Mouse (Mus musculus) olfactory bulb, adult 2 months (tissue): Measurements from ENCODE around the gene Galnt13.

ENCODE experiments used
- CTCF ChIP-seq: fragments of 200-500 bp; IDR thresholded peaks from 2 replicates; pipeline ENCODE4 v1.5.1; 2012; ENCODE audit warnings: low read depth, mild to moderate bottlenecking, low read length, moderate library complexity; ENCODE audit not compliant: insufficient read depth
- POLR2A ChIP-seq: fragments of 200-500 bp; IDR thresholded peaks from 2 replicates; pipeline ENCODE4 v1.6.1; 2012; ENCODE audit warnings: mild to moderate bottlenecking, low read depth, low read length, moderate library complexity; ENCODE audit not compliant: insufficient read depth

DNA sequence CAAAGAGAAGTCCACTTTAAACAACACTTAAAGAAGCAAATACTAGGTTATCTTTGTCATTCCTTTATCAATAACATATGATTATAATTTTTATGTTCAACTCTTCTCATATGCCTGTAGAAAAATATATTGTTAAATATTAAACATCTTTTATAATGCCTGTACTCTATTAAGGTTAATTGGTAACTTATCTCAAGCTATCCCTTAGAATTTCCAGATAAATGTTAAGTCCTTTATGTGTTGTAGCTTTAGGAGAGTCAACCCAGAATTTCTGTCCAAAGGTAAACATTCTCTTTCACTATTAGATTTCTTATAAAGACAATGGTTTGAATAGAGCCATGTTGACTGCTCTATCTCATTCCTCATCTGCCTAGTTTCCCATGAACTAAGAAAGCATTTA, 717.0 kb downstream of the Galnt13 start:
- TF ChIP-seq CTCF (no peak), POLR2A (no peak)
